Mouse (Mus musculus) CD8-positive naive resting alpha-beta T cell, adult 2 months (primary cell): Measurements from ENCODE around the gene 6030458C11Rik.

Experiments used
- DNase-seq, 2 experiments: peaks; one replicate each; pipeline ENCODE4 v3.0.0; 2022; ENCODE audit warnings: low read depth in 2 of 2, low spot score in 2 of 2

6030458C11Rik gene

DNA sequence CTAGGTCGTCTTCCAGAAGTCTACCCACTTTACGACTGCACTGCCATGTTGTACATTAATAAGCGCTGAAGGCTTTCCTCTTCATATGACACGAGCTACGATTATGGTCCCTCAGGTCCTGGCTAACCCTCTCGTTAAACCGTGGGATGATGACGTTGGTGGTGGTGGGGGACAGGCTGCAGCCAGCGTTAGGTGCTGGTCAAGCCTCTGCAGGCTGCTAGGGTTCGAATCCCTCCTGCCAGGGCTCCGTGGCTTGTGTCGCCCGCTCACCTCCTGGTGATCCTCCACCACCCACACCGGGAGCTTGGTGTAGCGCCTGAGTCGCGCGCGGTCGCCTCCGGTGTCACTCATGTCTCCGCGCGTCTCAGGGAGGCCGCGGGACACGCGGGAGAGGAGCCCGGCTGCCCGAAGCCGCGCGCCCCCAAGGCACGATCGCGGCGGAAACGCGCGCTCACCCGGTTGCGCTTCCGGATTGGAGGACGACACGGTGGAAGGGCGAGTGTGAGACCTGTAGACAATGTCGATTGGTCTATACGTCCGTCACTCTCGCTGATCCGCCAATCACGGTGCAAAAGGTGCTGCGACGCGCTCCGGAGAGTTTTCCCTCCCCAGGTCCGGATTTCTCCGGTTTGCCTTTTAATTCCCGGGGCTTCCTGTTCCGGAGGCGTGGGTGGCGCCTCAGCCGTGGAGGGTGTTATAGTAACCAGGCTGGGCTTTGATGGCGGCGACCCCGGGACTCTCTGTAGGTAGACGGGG, at the start of gene 6030458C11Rik, which contains the start of gene Drosha:
6030458C11Rik (minus strand) TSS at position 453 of the 756 bp plus-strand sequence.
Drosha (plus strand) TSS at position 619 of the 756 bp plus-strand sequence.
- DNase-seq: peak; percentile 94 to 96

DNA sequence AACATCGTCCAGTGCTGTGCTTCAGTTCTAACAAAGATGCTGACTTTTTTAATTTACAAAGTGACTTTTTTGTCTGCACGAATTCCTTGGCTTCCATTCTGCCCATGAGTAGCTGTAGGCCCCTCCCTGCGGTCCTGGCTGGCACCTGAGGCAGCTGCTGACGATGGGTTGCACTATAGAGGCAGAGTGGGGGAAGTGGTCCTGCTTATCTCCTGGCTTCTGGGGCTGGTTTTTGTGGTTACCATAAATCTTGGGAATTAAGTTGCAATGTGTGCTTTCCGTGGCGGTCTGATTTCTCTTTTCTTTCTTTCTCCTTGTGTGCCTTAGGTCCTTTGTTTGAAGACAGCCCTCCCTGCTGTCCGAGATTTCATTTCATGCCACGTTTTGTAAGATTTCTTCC, 42.8 kb upstream of the 6030458C11Rik start:
- no peak for DNase-seq

DNA sequence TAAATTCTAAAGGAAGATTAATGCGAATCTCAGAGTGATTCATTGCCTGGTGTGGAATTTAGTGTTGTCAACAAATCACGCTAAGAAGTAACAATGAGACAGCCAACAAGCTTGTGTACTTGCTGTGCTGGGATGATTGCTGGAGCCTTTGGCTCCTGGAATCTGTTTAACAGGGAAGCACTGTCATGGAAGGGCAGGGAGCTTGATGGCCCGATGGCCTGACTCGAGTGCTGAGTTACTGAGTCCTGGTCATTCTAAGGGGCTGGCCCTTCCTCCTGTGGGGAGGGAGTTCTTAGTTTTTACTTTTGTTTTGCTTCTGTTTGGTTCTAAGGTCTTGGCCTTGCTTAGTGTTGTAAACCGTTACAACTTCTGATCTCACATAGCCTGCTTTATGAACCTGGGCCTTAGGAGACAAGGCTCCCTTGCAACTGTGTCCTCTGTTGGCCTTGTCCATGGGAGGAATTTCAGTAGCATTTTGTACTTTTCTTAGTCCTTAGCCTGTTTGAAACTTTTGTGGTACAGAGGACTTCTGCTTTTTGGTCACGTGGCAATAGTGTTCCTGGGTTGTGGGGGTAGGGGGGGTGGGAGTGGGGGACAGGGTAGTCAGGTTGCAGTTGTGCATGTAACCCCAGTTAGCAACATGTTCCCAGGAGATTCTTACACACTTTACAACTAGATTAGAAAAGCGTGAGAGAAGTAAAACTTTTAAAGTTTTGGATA, 41.3 kb upstream of the 6030458C11Rik start:
- no peak for DNase-seq

DNA sequence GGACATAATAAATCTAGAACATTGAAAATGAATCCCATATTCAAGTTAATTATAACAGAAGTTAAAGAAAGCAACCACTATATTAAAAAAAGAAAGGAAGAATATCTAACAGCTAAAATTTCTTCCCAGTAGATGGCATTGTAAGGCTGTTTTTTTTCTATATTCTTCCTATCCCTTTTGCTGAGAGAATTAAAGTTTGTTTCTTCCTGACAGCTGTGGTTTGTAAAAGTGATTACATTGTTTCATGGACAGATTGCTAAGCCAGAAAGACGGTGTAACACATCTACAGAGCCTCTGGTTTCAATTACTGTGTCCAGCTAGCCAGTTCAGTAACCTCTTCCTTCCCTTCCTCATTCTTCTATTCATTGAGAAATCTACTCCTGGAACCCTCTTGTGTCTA, 39.2 kb upstream of the 6030458C11Rik start:
- DNase-seq: no peak

DNA sequence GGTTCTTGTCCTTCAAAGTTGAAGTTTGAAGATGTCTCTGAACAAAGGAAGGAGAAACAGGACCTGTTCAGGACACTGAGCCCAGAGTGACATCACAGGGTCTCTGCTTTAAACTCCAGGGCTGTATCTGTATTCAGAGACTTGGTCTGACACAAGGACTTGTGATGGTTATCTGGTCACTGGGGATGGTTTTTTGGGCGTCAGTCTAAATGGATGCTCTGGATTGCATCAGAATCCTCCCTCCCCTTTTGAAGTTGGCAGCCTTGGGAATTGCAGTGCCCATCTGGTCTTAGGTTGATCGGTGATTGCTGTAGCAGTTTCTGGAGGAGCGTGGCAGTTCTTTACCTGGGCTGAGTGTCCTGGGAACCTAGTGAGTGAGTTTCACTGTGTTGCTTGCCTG, 37.6 kb upstream of the 6030458C11Rik start:
- no peak for DNase-seq

DNA sequence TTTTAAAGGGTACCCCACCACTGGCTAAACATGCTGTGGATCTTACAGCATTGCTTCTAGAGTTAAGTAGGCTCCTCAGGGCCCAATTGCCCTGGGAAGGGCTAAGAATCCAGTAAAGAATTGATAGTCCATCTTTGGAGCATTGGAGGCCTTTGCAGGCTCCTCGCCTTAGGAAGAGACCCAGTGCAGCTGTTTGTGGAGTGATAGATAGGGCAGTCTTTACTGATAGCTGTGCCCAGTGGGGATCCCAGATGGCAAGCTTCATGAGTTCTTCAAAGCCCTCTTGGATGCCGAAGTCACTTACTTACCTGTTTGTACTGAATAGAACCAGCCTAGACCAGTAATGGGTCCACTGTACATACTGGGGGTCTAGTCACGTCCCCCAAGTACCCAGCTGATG, 34.2 kb upstream of the 6030458C11Rik start:
- no peak for DNase-seq

DNA sequence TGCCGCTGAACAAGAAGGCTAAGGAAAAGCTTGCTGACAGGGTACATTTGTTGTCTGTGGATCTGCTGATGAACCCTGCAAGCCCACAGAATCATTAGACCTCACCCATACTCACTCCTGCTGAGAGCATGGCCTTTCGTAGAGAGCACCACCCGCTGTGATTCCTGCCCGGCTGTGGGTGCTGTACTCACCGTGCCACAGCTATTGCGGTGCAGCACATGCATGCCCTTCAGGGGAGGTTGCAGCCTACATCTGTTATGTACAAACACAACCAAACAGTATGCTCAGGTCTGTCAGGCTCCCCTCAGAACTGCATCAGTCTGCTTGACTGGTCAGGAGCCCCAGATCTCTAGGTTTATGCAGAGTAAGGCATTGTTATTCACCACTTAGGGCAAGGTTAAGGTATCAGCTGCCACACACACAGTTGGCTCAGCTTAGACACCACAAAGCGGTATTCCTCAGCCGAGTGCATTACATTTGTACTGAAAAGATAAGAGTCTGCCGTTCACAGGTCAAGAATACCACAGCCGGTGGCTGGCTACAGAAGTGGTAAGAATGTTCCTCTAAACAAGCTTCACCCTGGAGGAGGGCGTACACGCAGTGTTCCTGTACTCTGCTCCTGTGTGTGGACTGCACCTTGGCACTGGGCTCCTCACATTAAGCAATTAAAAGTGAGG, 33.5 kb upstream of the 6030458C11Rik start:
- DNase-seq: no peak

DNA sequence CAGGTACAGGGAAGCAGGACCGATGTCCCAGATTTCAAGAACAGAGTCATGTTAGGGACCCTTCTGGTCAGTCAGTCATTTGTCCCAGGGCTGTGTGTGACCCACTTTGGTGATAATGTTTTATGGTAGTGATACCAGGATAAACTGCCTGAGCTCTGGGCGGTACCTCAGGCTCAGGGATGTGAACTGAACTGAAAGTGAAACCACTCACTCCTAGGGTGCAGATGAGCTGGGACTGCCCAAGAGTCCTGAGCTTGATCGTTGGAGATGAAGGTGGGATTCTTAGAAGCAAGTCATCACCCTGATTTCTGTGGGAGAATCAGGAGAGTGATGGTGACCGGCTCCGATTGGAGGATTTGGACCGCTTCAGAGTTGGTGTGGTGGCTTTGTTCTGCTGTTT, 32.3 kb upstream of the 6030458C11Rik start:
- no peak for DNase-seq

DNA sequence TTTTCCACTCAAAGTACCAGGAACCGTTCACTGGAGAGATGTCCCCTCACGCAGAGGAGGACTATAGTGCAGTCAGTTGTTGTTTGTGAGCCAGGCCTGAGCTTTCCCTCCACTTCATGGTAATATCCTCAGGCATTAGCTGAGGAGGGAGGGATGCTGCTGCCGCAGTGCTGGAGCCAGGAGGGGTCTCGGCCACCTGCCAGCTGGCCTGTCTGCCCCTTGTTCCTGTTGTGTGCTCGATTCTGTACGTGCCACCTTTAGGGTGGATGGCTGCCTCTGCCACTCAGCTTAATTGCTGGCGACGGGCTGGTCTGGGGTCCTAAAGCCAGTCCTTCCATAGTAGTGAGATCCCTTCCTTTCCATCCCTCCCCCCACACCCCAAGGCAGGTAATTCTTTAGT, 29.0 kb upstream of the 6030458C11Rik start:
- DNase-seq: no peak

DNA sequence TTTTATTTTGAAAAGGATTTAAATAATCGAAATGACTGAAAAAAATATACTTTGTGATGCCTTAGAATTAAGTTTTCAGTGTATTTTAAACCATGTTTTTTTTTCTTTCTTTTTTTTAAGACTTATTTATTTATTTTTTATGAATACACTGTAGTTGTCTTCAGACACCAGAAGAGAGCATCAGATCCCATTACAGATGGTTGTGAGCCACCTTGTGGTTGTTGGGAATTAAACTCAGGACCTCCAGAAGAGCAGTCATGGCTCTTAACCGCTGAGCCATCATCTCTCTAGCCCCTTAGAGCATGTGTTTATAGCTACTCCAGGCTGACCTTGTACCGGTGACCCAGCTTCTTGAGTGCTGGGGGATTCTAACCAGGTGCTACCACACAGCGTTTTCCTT, 24.9 kb upstream of the 6030458C11Rik start:
- DNase-seq: no peak

DNA sequence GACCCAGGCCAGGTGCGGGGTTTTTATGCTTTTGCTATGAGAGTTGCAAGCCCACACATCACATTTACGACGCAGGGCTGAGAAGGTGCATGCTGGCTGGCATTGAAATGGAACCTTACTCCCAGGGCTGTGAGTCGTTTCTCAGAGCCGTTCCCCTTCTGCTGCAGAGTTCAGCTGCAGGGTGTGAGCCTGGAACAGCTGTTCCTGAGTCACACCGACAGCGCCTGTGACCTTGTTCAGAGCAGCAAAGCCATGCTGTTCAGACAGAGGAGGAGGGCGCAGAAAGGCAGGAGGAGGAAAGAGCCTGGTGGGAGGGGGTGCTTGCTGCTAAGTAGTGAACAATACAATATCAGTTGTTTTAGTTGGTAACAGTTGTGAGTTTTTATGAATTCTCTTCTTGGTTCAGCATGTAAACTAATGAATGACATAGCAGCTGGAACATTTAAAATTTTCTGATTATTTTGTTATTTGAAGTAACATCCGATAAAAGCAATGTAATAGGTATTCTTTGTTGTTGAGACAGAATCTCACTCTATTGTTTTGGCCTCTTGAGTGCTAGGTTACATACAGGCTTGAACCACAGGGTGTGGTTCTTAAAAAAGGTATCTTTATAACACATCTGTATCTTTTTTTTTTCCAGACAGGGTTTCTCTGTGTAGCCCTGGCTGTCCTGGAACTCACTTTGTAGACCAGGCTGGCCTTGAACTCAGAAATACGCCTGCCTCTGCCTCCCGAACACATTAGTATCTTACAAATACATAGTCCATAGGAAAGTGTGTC, 23.9 kb upstream of the 6030458C11Rik start:
- no peak for DNase-seq

DNA sequence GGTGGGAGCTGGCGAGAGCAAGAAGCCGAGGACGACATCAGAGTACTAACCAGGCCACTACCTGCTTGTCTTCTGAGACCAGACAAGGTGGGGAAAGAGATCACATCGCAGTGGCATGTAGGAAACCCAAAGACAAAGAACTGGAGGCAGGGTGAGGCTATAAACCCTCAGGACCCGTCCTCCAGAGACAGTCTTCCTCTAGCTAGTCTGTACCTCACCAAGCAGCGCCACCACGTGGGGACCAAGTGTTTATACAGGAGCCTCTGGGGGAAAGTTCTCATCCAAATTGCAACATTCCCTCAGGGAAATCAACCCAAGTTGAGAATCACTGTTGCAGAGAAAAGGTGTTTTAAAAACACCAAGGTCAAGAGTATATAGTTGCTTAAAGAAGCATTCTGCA, 18.4 kb upstream of the 6030458C11Rik start:
- DNase-seq: no peak

DNA sequence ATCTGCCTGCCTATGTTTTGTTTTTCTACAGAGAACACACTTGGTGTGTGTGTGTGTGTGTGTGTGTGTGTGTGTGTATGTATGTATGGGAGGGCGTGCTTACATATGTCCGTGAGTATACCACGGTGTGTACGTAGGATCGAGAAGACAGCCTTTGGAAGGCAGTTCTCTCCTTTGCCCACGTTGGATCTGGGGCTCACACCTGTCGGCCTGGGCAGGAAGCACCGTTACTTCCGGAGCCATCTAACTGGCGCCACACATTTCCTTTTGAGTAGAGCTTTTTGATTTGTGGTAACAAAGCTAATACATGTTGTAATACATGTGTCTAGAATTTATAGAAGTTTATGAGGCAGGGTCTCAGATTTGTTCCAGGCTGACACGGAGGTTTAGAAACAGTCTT, 16.3 kb upstream of the 6030458C11Rik start:
- no peak for DNase-seq

DNA sequence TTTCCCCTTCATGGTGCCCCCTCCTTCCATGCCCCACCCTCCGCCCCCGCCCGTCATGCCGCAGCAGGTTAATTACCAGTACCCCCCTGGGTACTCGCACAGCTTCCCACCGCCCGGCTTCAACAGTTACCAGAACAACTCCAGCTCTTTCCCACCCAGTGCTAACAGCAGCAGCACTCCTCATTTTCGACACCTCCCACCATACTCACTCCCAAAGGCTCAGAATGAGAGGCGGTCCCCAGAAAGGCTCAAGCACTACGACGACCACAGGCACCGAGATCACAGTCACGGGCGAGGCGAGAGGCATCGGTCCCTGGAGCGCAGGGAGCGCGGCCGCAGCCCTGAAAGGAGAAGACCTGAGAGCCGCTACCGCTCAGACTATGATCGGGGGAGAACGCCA, 9.8 kb upstream of the 6030458C11Rik start:
- no peak for DNase-seq

DNA sequence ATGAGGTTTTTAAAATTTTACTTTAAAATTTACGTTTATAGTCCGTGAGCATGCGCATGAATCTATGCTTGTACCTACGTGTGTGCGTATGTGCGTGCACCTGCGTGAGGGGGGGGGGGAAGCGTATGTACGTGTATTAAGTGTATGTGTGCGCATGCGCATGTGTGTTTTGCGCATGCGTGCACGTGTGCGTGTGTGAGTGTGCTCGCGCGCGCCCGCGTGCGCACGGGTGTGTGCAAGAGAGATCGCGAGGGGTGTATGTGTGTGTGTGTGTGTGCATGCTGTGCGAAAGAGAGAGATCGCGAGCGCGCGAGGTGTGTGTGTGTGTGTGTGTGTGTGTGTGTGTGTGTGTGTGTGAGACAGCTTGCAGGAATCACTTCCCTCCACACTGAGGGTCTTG, 8.9 kb upstream of the 6030458C11Rik start:
- no peak for DNase-seq

DNA sequence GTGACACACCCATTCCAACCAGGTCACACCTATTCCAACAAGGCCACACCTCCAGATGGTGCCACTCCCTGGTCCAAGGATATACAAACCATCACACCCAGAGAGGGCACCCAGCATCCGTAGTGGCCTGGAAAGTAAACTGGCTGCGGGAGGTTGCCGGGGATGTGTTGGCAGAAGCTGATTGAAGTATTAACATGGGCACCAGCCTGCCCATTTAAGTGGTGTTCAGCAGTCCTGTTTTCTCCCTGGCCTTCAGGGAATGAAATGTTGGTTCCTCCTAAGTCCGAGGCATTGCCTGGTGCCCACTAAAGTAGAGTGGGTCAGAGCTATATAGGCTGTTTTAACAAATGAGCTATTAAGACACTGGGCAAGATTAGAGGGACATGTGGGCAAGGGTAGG, 8.2 kb upstream of the 6030458C11Rik start:
- no peak for DNase-seq

DNA sequence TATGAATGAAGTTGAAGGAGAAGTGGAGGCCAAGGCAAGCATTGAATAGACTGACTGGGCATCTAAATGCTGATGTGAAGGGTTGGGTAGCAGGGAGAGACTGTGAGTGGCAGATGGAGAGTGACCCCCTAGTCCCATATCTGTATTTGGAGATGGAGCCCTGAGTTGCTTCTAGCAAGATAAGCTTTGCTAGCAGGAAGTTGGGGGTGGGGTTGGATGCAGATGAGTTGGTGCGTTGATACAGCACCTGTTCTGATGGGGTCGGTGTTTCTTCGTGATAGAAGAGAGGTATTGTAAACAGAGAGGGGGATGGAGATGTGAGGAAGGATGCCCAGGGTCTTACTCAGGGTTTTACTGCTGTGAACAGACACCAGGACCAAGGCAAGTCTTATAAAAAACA, 5.4 kb upstream of the 6030458C11Rik start:
- DNase-seq: no peak

DNA sequence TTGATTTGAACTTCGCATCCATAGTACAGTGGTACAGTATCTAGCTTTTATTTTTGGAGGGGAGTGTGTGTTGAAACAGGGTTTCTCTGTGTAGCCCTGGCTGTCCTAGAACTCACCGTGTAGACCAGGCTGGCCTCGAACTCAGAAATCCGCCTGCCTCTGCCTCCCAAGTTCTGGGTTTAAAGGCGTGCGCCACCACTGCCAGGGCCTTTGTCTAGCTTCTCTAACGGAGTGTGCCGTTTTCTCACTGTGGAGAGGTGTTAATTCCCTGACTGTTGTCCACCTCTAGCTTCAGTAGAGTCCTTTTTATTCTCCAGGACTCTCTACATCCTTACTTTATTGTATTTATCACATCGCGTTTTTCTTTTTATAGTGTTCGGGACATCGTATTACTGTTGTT, 959 bp upstream of the 6030458C11Rik start:
- peak in 1 of 2 experiments; percentile 1 for DNase-seq

DNA sequence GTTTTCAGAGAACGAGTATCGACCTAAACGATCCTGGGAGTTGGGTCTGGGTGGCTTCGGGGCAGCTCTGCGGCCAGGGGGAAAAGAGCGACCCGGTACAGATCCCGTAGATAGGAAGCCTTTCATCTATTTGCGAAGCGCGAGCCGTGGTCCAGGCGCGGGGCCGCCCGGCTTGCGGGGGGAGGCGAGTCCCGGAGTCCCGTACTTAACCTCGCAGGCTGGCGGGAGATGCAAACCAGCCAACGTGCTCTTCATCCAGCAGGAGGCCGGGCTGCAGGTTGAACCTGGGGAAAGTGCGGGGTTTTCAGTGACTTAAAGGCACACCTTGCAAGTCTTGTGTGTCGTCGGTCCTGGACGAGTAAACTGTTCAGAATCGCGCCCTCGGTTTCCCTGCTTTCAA, 516 bp upstream of the 6030458C11Rik start:
- DNase-seq: peak; percentile 48 to 50

DNA sequence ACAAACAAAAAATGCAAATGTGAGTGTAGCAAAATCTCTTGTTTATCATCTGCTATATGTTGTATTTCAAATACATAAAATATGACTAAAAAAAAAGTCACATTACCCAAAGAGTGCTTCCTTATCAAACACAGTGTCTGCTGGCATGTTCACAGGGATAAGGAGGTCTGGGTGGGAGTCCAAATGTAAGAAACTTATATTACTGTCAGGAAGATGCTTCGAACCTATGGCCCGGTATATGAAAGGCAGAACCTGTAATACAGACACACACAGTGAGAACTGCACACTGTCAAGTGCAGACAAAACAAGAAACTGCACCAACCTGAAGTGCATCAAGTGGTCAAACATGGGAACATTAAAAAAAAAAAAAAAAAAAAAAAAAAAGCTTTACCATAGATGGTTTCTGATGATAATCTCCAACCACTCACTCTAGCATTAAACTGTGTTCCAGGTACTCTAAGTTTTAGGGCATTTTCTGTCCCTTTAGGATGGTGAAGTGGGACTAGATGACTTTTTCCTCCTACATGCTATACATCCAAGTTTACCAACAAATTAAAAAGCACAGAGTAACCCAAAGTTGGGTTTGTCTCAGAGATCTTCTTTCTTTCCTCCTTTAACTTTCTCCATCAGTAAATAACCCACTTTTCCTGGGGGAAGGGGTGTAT, 862 bp downstream of the 6030458C11Rik start:
- peak in 1 of 2 experiments; percentile 1 for DNase-seq
